Mouse (Mus musculus): Measurements from ENCODE around the gene Cd180.

Cd180 gene

DNA sequence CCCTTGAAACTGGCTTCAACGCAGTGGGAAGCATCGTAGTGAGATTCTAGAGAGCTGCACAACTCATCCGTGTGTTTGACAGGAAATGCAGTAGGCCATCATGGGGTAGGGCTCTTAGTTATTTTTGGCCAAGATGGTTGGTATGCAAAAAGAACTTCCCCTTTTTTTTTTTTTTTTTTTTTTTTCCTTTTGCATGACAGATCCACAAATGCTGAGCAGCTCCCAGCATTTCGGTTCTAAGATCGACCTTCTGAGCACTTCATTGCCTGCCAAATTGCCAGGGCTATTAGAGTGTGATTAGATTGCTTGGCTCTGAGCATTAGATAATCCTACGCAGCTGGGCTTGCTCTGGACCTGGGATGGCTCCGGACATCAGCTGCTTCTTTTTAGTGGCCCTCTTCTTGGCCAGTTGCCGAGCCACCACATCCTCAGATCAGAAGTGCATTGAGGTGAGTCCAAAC lies at the start of gene Cd180:
Cd180 (plus strand) TSS at position 218 of the 461 bp plus-strand sequence.
- Histone ChIP-seq H3K27me3 (ENCODE audit: control insufficient read depth, insufficient read depth, low read length, poor library complexity, severe bottlenecking) (no peaks in the 10 kb centered on the region), H3K36me3 (ENCODE audit: control insufficient read depth, insufficient read depth, low read length, poor library complexity, severe bottlenecking) (peaks cover 2% of the 10 kb centered on the region; the same call in 1 of the 2 replicates)
- peak; percentile 89 for DNase-seq (ENCODE audit: low read depth, low spot score)

GRCm38 (mm10) chr13:102644344-102644743 lies 49.0 kb upstream of the Cd180 start:
- no peaks in the 10 kb centered on the region for H3K27me3 ChIP-seq (ENCODE audit: control insufficient read depth, insufficient read depth, low read length, poor library complexity, severe bottlenecking)
- DNase-seq (ENCODE audit: low read depth, low spot score) = no peak
- H3K36me3 ChIP-seq (ENCODE audit: control insufficient read depth, insufficient read depth, low read length, poor library complexity, severe bottlenecking) = no peaks in the 10 kb centered on the region

- Histone ChIP-seq H3K36me3 (ENCODE audit: control insufficient read depth, insufficient read depth, low read length, poor library complexity, severe bottlenecking) (no peaks in the 10 kb centered on the region), H3K27me3 (ENCODE audit: control insufficient read depth, insufficient read depth, low read length, poor library complexity, severe bottlenecking) (no peaks in the 10 kb centered on the region)
- DNase-seq (ENCODE audit: low read depth, low spot score) = peak; percentile 81
Observed at GRCm38 (mm10) chr13:102644789-102645551, 48.4 kb upstream of the Cd180 start.

GRCm38 (mm10) chr13:102646271-102646771 lies 47.0 kb upstream of the Cd180 start:
- Histone ChIP-seq H3K36me3 (ENCODE audit: control insufficient read depth, insufficient read depth, low read length, poor library complexity, severe bottlenecking) (no peaks in the 10 kb centered on the region), H3K27me3 (ENCODE audit: control insufficient read depth, insufficient read depth, low read length, poor library complexity, severe bottlenecking) (no peaks in the 10 kb centered on the region)
- no peak for DNase-seq (ENCODE audit: low read depth, low spot score)

DNA sequence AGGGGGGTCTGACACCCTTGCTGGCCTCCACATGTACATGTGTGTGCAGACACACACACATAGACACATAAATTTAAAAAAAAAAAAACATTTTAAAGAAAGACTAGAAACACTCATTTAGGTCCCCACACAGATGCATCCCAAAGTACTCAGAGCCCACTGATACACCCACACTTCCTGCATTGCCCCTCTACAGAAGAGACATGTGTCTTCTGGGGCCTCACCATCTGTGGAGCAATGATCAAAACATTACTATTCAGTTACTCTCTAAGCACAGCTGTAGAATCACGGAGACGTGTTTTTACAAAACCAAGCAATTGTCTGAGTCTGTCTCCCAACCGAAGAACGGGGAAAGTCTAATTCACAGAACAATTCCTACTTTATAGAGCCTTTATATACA lies 45.8 kb upstream of the Cd180 start:
- Histone ChIP-seq H3K27me3 (ENCODE audit: control insufficient read depth, insufficient read depth, low read length, poor library complexity, severe bottlenecking) (no peaks in the 10 kb centered on the region), H3K36me3 (ENCODE audit: control insufficient read depth, insufficient read depth, low read length, poor library complexity, severe bottlenecking) (no peaks in the 10 kb centered on the region)

GRCm38 (mm10) chr13:102652303-102652889 lies 41.0 kb upstream of the Cd180 start:
- no peaks in the 10 kb centered on the region for H3K36me3 ChIP-seq (ENCODE audit: control insufficient read depth, insufficient read depth, low read length, poor library complexity, severe bottlenecking)
- DNase-seq (ENCODE audit: low read depth, low spot score) = no peak
- H3K27me3 ChIP-seq (ENCODE audit: control insufficient read depth, insufficient read depth, low read length, poor library complexity, severe bottlenecking) = no peaks in the 10 kb centered on the region

More for the DNA sequence above, 45.8 kb upstream of the Cd180 start:
- DNase-seq (ENCODE audit: low read depth, low spot score) = no peak

DNA sequence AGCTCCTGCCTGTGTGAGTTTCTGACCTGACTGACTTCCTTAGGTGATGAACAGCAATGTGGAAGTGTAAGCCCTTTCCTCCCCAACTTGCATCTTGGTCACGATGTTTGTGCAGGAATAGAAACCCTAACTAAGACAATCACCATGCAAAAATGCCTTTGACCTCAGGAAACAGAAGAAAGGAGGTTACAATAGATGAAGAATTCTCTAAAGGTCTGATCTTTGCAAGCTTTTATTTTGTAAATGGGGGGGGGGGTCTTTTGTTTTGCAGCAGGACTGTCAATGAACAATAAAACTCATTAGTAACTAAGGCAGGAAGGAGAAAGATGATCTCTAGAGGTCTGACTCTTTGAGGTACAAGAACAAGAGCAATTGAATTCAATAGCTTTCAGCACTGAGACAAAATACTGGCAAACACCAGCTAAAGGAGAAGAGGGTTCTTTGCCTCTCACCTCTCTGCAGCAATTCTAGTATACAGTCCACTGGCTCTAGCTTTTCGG lies 38.2 kb upstream of the Cd180 start:
- no peaks in the 10 kb centered on the region for H3K36me3 ChIP-seq (ENCODE audit: control insufficient read depth, insufficient read depth, low read length, poor library complexity, severe bottlenecking)
- DNase-seq (ENCODE audit: low read depth, low spot score) = no peak

GRCm38 (mm10) chr13:102656153-102656690 lies 37.1 kb upstream of the Cd180 start:
- DNase-seq (ENCODE audit: low read depth, low spot score) = no peak
- no peaks in the 10 kb centered on the region for H3K27me3 ChIP-seq (ENCODE audit: control insufficient read depth, insufficient read depth, low read length, poor library complexity, severe bottlenecking)
- no peaks in the 10 kb centered on the region for H3K36me3 ChIP-seq (ENCODE audit: control insufficient read depth, insufficient read depth, low read length, poor library complexity, severe bottlenecking)

More for the DNA sequence above, 38.2 kb upstream of the Cd180 start:
- no peaks in the 10 kb centered on the region for H3K27me3 ChIP-seq (ENCODE audit: control insufficient read depth, insufficient read depth, low read length, poor library complexity, severe bottlenecking)

DNA sequence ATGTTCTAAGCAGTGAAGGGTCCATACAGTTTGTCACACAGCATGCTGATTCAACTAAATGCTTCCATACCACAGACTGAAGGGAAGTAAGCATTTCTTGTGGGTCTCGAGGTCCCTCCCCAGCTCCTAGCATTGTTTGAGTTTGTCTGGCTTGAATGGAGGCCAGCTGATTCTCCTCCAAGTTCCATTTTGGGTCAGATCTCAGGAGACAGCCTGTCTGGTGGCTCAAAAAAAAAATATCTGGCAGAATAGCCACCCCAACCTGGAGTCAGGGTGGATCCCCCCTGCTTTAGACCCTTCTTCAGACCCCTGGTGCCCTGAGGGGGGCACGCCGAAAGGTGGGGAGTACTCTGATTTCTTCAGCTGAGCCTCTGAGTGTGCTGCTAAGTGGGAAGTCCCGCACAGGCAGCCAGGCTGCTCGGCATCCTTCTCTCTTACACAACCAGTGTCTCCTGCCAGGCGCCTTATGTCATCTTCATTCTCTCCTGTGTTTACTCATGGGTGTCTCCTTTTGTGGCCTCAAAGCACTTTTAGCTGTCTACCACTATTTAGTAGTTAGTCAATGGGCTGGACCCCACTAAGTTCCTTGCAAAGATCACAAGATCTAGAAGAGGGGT lies 35.0 kb upstream of the Cd180 start:
- Histone ChIP-seq H3K27me3 (ENCODE audit: control insufficient read depth, insufficient read depth, low read length, poor library complexity, severe bottlenecking) (no peaks in the 10 kb centered on the region), H3K36me3 (ENCODE audit: control insufficient read depth, insufficient read depth, low read length, poor library complexity, severe bottlenecking) (no peaks in the 10 kb centered on the region)
- no peak for DNase-seq (ENCODE audit: low read depth, low spot score)

GRCm38 (mm10) chr13:102664041-102664440 lies 29.3 kb upstream of the Cd180 start:
- H3K27me3 ChIP-seq (ENCODE audit: control insufficient read depth, insufficient read depth, low read length, poor library complexity, severe bottlenecking) = no peaks in the 10 kb centered on the region
- H3K36me3 ChIP-seq (ENCODE audit: control insufficient read depth, insufficient read depth, low read length, poor library complexity, severe bottlenecking) = no peaks in the 10 kb centered on the region
- DNase-seq (ENCODE audit: low read depth, low spot score) = no peak

DNA sequence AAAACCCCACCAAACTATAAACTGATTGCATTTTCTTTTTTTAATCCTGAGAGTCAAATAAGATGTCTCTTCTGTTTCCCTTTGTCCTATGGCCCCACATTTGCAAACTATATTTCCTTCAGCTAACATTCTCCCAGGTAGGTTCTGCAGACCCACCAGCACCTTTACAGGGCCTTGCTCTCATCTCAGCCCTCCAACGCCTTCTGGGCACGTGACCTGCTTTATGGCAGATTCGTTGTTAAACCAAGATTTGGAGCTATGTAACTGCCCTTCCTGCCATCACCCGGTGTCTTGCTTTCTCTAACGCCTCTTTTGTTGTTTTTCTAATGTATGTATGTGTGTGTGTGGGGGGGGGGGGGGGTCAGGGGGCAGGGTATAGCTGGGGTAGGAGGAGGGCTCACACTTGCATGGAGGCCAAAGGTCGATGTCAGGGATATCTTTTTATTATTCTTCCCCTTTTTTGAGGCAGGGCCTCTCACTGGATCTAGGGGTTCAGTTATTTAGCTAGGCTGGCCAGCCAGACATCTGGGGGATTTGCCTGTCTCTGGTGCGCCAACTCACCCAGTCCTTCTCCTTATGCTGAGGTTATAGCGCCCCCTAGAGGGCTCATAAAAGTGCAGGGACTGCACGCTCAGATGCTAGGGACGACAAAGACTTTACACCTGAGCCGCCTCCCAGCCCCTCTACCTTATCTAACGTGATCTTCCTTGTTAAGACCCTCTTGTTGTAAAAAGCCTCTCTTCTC lies 28.3 kb upstream of the Cd180 start:
- DNase-seq (ENCODE audit: low read depth, low spot score) = peak; percentile 90
- no peaks in the 10 kb centered on the region for H3K27me3 ChIP-seq (ENCODE audit: control insufficient read depth, insufficient read depth, low read length, poor library complexity, severe bottlenecking)
- H3K36me3 ChIP-seq (ENCODE audit: control insufficient read depth, insufficient read depth, low read length, poor library complexity, severe bottlenecking) = no peaks in the 10 kb centered on the region

GRCm38 (mm10) chr13:102665588-102666232 lies 27.6 kb upstream of the Cd180 start:
- DNase-seq (ENCODE audit: low read depth, low spot score) = peak; percentile 36
- Histone ChIP-seq H3K36me3 (ENCODE audit: control insufficient read depth, insufficient read depth, low read length, poor library complexity, severe bottlenecking) (no peaks in the 10 kb centered on the region), H3K27me3 (ENCODE audit: control insufficient read depth, insufficient read depth, low read length, poor library complexity, severe bottlenecking) (no peaks in the 10 kb centered on the region)

DNA sequence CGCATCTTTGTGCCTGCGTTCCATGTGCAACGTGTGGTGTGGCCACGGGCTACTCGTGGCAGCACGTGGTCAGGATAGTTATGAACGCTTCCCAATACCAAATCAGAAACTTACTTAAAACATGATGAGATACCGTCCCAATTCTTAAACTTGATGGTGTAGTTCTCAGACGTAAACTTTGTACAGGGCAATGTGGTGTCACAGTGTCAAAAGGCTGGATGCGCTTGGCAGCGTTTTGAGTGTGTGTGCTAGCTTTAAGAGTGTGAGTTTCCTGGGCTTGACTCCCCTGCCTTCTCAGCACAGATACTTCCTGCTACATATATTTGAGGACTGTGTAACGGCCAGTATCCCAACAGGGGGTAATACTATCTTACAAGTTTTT lies 27.1 kb upstream of the Cd180 start:
- Histone ChIP-seq H3K27me3 (ENCODE audit: control insufficient read depth, insufficient read depth, low read length, poor library complexity, severe bottlenecking) (no peaks in the 10 kb centered on the region), H3K36me3 (ENCODE audit: control insufficient read depth, insufficient read depth, low read length, poor library complexity, severe bottlenecking) (no peaks in the 10 kb centered on the region)
- DNase-seq (ENCODE audit: low read depth, low spot score) = peak; percentile 52

DNA sequence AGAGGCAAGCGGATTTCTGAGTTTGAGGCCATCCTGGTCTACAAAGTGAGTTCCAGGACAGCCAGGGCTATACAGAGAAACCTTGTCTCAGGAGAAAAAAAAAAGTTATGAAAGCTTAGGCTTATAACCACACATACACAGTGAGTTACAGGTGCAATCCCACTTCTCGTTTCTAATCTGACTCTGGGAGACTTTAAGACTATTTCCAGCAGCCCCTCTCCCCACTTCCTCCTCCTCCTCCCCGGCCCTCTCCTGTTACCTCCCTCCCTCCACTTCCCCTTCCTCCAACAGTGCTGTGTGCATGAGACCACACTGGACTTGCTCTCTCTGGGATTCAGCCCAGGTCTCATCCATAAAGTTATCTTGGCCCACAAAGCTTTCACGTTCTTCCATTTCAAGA lies 26.6 kb upstream of the Cd180 start:
- no peaks in the 10 kb centered on the region for H3K27me3 ChIP-seq (ENCODE audit: control insufficient read depth, insufficient read depth, low read length, poor library complexity, severe bottlenecking)
- peak; percentile 53 for DNase-seq (ENCODE audit: low read depth, low spot score)
- no peaks in the 10 kb centered on the region for H3K36me3 ChIP-seq (ENCODE audit: control insufficient read depth, insufficient read depth, low read length, poor library complexity, severe bottlenecking)

Measured in splenic B cell, adult 2 months (primary cell).